Mouse (Mus musculus) cerebellum, adult (tissue): Measurements from ENCODE around the gene Afap1l2.

Source experiments
- ATAC-seq: cut with Nextera tagmentation; 2 replicates; pipeline ENCODE4 v1.9.2; 2017; ENCODE audit warnings: mild to moderate bottlenecking, moderate library complexity, mixed read lengths; ENCODE audit not compliant: insufficient number of reproducible peaks, low FRiP score, low TSS enrichment

Afap1l2 gene

DNA sequence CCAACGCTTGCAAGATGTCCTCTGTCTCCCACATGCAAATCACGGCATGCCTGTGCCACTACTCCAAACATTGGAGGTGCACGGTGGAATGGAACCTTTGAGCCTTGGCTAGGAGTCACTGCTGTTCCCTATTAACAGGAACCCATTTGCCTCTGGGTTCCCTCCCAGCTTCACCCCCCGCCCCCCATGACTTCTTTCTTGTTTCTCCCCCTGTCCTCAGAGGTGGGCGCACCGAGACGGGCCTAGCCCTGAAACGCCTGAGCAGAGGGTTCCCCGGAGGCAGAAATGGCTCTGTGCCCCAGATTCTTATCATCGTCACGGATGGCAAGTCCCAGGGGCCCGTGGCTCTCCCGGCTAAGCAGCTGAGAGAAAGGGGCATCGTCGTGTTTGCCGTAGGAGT is 110.4 kb downstream of the Afap1l2 start:
- no peak for ATAC-seq

DNA sequence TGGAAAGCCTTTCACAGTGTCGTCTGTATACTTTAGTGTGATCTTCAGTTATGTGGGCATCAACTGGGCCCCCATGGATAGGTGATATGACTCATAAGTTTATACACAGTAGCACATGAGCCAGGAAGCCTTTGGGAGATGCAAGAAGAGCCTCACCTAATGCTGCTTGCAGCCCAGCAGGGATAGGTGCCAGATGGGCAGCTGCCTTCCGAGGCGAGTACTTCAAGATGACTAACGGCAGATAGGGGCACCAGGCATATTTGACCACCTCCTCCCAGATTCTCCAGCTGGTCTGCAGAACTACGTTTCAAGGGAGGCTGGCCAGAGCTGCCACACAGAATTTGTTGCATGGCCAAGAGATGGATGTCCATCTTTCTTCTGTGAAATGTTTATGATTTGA is 114.7 kb downstream of the Afap1l2 start:
- ATAC-seq = no peak

DNA sequence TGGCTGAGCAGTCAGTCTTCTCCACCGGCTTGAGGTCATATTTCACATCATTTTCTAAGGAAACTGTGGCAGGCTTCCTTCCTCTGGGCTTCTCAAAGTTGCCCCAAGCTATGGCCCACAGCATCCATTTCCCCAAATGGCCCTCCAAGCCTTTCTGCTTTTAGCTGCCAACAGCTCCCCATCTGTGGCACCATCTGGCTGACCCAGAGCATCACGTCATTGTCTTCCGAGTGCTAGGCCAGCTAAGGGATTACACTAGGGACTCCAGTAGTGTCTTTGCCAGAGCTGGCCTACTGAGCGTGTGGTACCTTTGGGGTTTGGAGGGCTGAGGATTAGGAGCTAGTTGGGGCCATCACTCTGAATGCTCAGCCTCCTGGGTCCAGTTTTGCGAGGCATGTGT is 115.4 kb downstream of the Afap1l2 start:
- ATAC-seq = no peak; the same call in 1 of the 2 replicates

DNA sequence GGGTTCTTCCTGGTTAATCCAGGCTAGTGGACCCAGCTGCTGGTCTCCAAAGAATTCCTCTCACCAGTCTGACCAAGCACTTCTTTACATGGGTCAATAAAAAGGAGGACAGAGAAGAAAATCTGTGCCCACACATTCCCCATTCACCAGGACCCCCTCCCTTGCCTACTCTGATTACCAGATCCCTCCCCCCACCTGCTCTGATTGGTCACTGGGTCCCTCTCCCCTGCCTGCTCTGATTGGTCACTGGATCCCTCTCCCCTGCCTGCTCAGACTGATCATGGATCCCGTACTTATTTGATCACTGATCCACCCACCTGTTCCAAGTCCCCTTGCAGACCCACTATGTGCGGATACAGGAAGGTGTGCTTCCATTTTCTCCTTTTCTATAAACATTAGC is 116.6 kb downstream of the Afap1l2 start:
- ATAC-seq = no peak

DNA sequence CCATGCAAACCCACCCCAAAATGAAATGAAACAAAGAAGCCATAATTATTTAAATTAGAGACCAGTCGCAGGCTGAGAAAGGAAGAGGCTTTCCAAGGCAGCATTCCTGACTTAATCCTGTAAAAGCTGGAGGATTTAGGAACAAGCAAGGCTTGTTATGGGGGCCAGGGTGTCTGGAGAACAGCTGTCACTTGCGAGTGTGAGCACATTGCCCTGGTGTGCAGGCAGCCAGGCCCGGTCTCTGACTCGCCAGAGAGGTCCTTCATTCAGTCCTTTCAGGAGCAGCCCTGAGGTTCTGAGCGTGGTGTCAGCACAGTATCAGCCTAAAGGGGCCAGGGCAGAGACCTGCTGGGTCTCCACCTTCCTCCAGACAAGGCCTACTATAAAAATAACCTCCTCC is 119.4 kb downstream of the Afap1l2 start:
- no peak for ATAC-seq

DNA sequence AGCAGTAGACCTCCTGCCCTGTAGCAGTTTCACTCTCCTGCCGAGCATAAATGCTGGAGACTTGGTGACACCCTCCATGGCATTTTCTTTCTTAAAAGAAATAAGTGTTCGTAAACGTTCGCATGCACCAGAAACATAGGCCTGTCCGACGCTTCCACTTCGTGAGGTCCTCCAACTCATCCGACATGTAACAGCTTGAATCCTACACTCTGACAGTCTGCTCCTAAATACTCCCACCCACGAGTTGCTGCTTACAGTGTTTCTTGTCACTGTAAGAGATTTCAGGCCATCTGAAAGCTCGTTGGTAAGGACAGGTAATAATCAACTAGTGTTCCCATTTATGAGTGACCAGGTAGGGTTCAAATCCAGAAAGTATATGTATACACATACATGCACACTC is 120.1 kb downstream of the Afap1l2 start:
- ATAC-seq = no peak

DNA sequence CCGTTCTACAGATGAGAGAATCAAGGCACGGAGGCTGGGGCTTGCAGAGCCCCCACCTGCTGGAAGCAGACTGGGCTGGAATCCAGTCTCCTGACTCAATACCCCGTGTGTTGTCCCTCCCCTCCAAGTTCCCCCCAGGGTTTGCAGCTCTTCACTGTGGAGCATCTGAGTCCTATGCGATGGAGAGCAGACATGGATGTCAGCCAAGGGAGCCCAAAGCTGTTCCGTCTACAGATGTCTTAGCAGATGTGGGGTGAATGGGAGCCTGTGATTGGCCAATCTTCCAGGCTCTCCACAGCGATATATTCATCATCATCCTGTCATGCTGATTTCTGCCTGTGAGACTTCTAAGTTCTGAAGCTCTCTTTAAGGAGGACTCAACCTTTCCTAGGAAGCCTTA is 130.7 kb downstream of the Afap1l2 start:
- no peak for ATAC-seq

DNA sequence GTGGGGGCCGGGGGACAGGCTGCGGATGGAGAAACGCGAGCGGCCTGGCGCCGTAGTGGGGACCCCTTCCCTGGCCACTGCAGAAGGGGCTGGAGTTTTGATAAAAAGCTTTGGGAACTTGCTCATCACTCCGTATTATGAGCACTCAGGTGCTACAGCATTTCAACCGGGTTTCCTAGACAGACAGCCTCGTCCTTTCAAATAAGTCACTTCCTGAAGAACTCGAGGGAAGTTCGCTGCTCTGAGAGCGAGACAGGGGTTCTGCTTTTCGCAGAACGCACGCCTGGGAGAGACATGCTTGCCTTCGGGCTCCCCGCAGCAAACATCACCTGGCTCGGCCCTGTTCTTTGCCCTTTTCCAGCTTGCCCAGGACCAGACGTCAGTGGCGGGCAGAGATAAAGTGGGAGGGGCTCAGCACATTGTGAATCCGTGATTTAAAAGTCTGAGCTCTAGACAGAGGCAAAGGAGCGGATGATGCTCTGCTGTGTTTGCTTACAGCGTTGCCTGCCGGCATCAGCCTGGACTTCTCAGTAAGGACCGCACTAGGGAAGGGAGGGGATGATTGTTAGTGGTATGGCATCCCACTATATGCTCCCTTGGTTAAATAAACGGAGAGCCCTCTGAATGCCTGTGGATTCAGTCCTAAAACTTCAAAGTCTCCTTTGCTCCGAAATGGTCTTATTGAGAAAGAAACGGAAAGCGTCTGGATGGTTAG is 133.3 kb downstream of the Afap1l2 start:
- ATAC-seq = no peak; the same call in 1 of the 2 replicates

DNA sequence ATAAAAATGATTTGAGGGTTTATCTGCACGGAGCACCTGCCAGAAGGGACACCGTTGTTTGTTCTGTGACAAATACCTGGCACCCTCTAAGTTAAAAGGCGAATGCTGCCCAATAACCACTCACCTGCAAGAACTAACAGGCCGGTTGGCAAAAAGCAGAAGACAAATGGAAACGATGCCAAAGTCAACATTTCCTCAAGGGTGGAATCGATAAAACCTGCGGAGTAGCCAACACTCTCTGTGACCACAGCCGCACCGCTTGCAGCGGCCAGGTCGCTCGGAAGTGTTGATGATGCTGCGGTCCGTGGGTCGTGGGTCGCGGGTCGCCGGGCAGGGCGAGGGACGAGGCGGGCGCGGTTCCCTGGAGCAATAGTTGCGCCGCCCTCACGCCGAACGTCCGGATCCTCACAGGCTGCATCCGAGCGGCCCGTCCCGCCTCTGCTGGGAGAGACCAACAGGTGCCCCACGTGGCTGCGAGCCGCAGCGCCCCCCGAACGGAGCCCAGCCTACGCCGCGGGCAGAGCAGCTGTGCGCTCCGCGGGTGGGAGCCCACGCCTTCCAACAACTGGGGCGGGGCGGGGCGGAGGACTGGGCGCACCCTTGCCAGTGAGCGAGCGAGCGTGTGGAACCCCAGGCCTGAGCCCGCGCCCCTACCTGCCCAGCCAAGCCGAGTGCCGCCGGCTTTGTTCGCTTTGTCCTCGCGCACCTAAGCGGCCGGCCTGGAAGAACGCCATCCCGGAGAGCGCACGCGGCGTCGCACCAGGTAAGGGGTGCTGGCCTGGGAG is 134.0 kb downstream of the Afap1l2 start, which contains the start of gene Vwa2:
Vwa2 (plus strand) TSS at position 434 of the 785 bp plus-strand sequence.
- ATAC-seq = 0 out of 2 replicates have a peak, but pooled peaks have one; percentile 26

DNA sequence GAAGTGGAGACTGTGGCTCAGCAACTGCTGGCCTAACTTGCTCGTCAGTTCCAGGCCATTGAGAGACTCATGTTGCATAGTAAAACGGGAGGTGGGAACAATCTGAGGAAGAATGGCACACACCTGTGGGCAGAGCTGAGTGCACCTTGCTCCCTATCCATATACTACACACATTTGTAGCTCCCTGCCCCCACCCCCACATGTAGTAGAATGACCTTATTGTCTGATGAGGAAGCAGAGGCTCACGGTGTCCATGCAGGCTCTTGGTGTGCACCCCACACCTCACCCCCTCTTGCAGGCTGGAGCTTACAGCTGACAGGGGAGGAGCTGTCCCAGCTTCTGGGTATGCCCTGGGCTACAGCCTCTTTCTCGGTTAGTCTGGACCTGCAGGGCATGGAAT is 140.3 kb downstream of the Afap1l2 start:
- ATAC-seq = no peak
